Mouse (Mus musculus) T-helper 1 cell (primary cell): ENCODE measurements around the gene Alox5.

Experiments
- in situ Hi-C: fragments of 300-600 bp; cut with MboI, MseI; formaldehyde crosslinking; loops from one replicate; pipeline ENCODE4 v1.15.1; 2025; ENCODE audit warnings: high pct_unique_total_duplicates

Alox5 gene

GRCm38 (mm10) chr6:116417518-116418315, 43.3 kb downstream of the Alox5 start:
- in situ Hi-C loops, result no loop called here

GRCm38 (mm10) chr6:116416000-116416552, 44.9 kb downstream of the Alox5 start:
- in situ Hi-C loops, result no loop called here

- in situ Hi-C loops, result no loop called here
Measured at GRCm38 (mm10) chr6:116415126-116415676, 45.8 kb downstream of the Alox5 start.

- in situ Hi-C loops, result no loop called here
Measured at GRCm38 (mm10) chr6:116412546-116413325, 48.2 kb downstream of the Alox5 start.

GRCm38 (mm10) chr6:116411716-116412115, 49.3 kb downstream of the Alox5 start:
- in situ Hi-C loops, result no loop called here

GRCm38 (mm10) chr6:116410436-116410835, 50.5 kb downstream of the Alox5 start:
- in situ Hi-C loops, result no loop called here

- in situ Hi-C loops, result no loop called here
Measured at GRCm38 (mm10) chr6:116407956-116408657, 52.9 kb downstream of the Alox5 start.

- in situ Hi-C loops, result no loop called here
Measured at GRCm38 (mm10) chr6:116407216-116407615, 53.8 kb downstream of the Alox5 start.

GRCm38 (mm10) chr6:116406680-116407079, 54.3 kb downstream of the Alox5 start:
- in situ Hi-C loops, result no loop called here

- in situ Hi-C loops, result no loop called here
Measured at GRCm38 (mm10) chr6:116406152-116406551, 54.8 kb downstream of the Alox5 start.

- in situ Hi-C loops, result no loop called here
Measured at GRCm38 (mm10) chr6:116405715-116406114, 55.3 kb downstream of the Alox5 start.

GRCm38 (mm10) chr6:116405243-116405642, 55.7 kb downstream of the Alox5 start:
- in situ Hi-C loops, result no loop called here

GRCm38 (mm10) chr6:116402426-116402825, 58.6 kb downstream of the Alox5 start:
- in situ Hi-C loops, result no loop called here

GRCm38 (mm10) chr6:116401746-116402423, 59.1 kb downstream of the Alox5 start:
- in situ Hi-C loops, result no loop called here

GRCm38 (mm10) chr6:116398136-116398535, 62.8 kb downstream of the Alox5 start:
- in situ Hi-C loops, result no loop called here

GRCm38 (mm10) chr6:116397621-116398020, 63.4 kb downstream of the Alox5 start:
- in situ Hi-C loops, result no loop called here

- in situ Hi-C loops, result no loop called here
Measured at GRCm38 (mm10) chr6:116394916-116395648, 65.9 kb downstream of the Alox5 start.

- in situ Hi-C loops, result loop anchor here (10.0 kb wide), 1 partner anchor 2005 kb away; no protein-coding TSS in a partner anchor
Measured at GRCm38 (mm10) chr6:116389481-116389880, 71.5 kb downstream of the Alox5 start.

- in situ Hi-C loops, result loop anchor here (10.0 kb wide), 1 partner anchor 2003 kb away; no protein-coding TSS in a partner anchor
Measured at GRCm38 (mm10) chr6:116388068-116388467, 72.9 kb downstream of the Alox5 start.

- in situ Hi-C loops, result loop anchor here (10.0 kb wide), 1 partner anchor 2002 kb away; no protein-coding TSS in a partner anchor
Measured at GRCm38 (mm10) chr6:116386506-116386905, 74.5 kb downstream of the Alox5 start.
